Mouse (Mus musculus) skeletal muscle tissue, postnatal 0 days (tissue): Measurements from ENCODE around the gene Gm33543. TPM values are rescaled to one million over a fixed set of nuclear protein-coding genes. Genes with fewer than 3 reads are reported as not detected.

Experiments used
- polyA plus RNA-seq: library from polyadenylated mRNA; unstranded; fragments of >200 nt; fragmentation: Nextera tagmentation; extraction: Ambion mirVana; gene quantifications from 2 replicates; pipeline ENCODE4 v1.2.1, GENCODE M21; 2015

Gm33543 gene
- not detected in 2 replicates for polyA plus RNA-seq

GRCm38 (mm10) chr10:95842789-95843637, at the start of gene Gm33543:
Gene Gm33543, minus strand, starts transcription at chr10:95842930.

Other genes with a start within 250 kb of the Gm33543 start
- not detected in 2 replicates for gene Anapc15-ps, start 169.5 kb downstream of the Gm33543 start, polyA plus RNA-seq
- gene Eea1, start 97.7 kb upstream of the Gm33543 start, polyA plus RNA-seq, result 19.8 and 20.5 TPM in 2 replicates